Mouse (Mus musculus) embryonic fibroblast, embryonic 13.5 days (primary cell): Measurements from ENCODE around the gene Rfk. TPM values are rescaled to one million over a fixed set of nuclear protein-coding genes. Genes with fewer than 3 reads are reported as not detected.

Experiments used
- H3K27ac ChIP-seq: 2 replicates; pipeline ENCODE4 v1.5.1; 2012; ENCODE audit warnings: low read length, control low read depth, inconsistent platforms; ENCODE audit not compliant: insufficient read depth
- H3K4me1 ChIP-seq: 2 replicates; pipeline ENCODE4 v1.6.1; 2011; ENCODE audit warnings: low read length; ENCODE audit not compliant: control insufficient read depth, insufficient read depth
- H3K4me3 ChIP-seq: 2 replicates; pipeline ENCODE4 v1.5.1; 2011; ENCODE audit warnings: mild to moderate bottlenecking, control low read depth, low read length; ENCODE audit not compliant: insufficient read depth
- CTCF ChIP-seq: IDR thresholded peaks from 2 replicates; pipeline ENCODE4 v1.5.1; 2011; ENCODE audit warnings: mild to moderate bottlenecking, control low read depth, low read length, moderate library complexity, borderline replicate concordance; ENCODE audit not compliant: insufficient read depth
- POLR2A ChIP-seq: IDR thresholded peaks from 2 replicates; pipeline ENCODE4 v1.6.1; 2011; ENCODE audit warnings: low read depth, mild to moderate bottlenecking, control low read depth, low read length, moderate library complexity
- polyA plus RNA-seq: library from polyadenylated mRNA; stranded (reverse); fragments of >200 nt; gene quantifications from 2 replicates; pipeline ENCODE4 v1.2.4, GENCODE M21; 2011; ENCODE audit warnings: low read depth; ENCODE audit not compliant: missing spikeins, insufficient read length

The Rfk gene
- polyA plus RNA-seq, 1 experiment: 44.5 TPM

- Histone ChIP-seq H3K4me1 (no peaks in the 10 kb centered on the region), H3K4me3 (no peak overlapping the region), H3K27ac (no peak overlapping the region)
- TF ChIP-seq POLR2A (no peak), CTCF (no peak)
These were observed 10.9 kb upstream of the Rfk start for GRCm38 (mm10) chr19:17382807-17383397.

GRCm38 (mm10) chr19:17385022-17385421 lies 8.8 kb upstream of the Rfk start:
- Histone ChIP-seq H3K4me1 (no peaks in the 10 kb centered on the region), H3K27ac (no peak overlapping the region), H3K4me3 (no peak overlapping the region)
- no peak for TF ChIP-seq CTCF
- TF ChIP-seq POLR2A: no peak

- no peaks in the 10 kb centered on the region for H3K4me1 ChIP-seq
- H3K27ac ChIP-seq: no peak overlapping the region
- no peak overlapping the region for H3K4me3 ChIP-seq
- TF ChIP-seq CTCF (no peak), POLR2A (no peak)
These were observed 8.4 kb upstream of the Rfk start for GRCm38 (mm10) chr19:17385426-17385825.

GRCm38 (mm10) chr19:17386424-17386823 lies 7.4 kb upstream of the Rfk start:
- TF ChIP-seq CTCF (no peak), POLR2A (no peak)
- Histone ChIP-seq H3K27ac (no peak overlapping the region), H3K4me1 (no peaks in the 10 kb centered on the region), H3K4me3 (no peak overlapping the region)

GRCm38 (mm10) chr19:17388404-17388803 lies 5.4 kb upstream of the Rfk start:
- no peaks in the 10 kb centered on the region for H3K4me1 ChIP-seq
- H3K4me3 ChIP-seq: no peak overlapping the region
- no peak for TF ChIP-seq POLR2A
- TF ChIP-seq CTCF: no peak
- no peak overlapping the region for H3K27ac ChIP-seq

GRCm38 (mm10) chr19:17392866-17393265 lies 977 bp upstream of the Rfk start:
- H3K4me1 ChIP-seq: no peaks in the 10 kb centered on the region; the same call in 1 of the 2 replicates
- no peak overlapping the region for H3K4me3 ChIP-seq
- TF ChIP-seq CTCF (no peak), POLR2A (no peak)
- no peak overlapping the region for H3K27ac ChIP-seq

- no peaks in the 10 kb centered on the region; the same call in 1 of the 2 replicates for H3K4me1 ChIP-seq
- TF ChIP-seq CTCF (no peak), POLR2A (no peak)
- H3K27ac ChIP-seq: no peak overlapping the region
- no peak overlapping the region for H3K4me3 ChIP-seq
These were observed 3.0 kb downstream of the Rfk start for GRCm38 (mm10) chr19:17396802-17397201.

- no peak for TF ChIP-seq CTCF
- TF ChIP-seq POLR2A: no peak
- no peak overlapping the region for H3K27ac ChIP-seq
These were observed 4.1 kb downstream of the Rfk start for GRCm38 (mm10) chr19:17397922-17398321.

GRCm38 (mm10) chr19:17399965-17400364 lies 6.1 kb downstream of the Rfk start:
- TF ChIP-seq CTCF (no peak), POLR2A (no peak)
- Histone ChIP-seq H3K4me1 (no peaks in the 10 kb centered on the region; the same call in 1 of the 2 replicates), H3K27ac (no peak overlapping the region), H3K4me3 (no peak overlapping the region)

More at GRCm38 (mm10) chr19:17397922-17398321, 4.1 kb downstream of the Rfk start:
- H3K4me1 ChIP-seq: no peaks in the 10 kb centered on the region; the same call in 1 of the 2 replicates
- no peak overlapping the region for H3K4me3 ChIP-seq

GRCm38 (mm10) chr19:17400571-17400970 lies 6.7 kb downstream of the Rfk start:
- no peak overlapping the region for H3K27ac ChIP-seq
- H3K4me1 ChIP-seq: no peaks in the 10 kb centered on the region; the same call in 1 of the 2 replicates
- no peak overlapping the region for H3K4me3 ChIP-seq
- no peak for TF ChIP-seq CTCF
- TF ChIP-seq POLR2A: no peak
